Mouse (Mus musculus) layer of hippocampus, adult 8-10 months (tissue): Measurements from ENCODE around the gene Klkb1. TPM values are rescaled to one million over a fixed set of nuclear protein-coding genes. Genes with fewer than 3 reads are reported as not detected.

ENCODE experiments used
- DNase-seq, 2 experiments: peaks; one replicate each; pipeline ENCODE4 v3.0.0; 2022; ENCODE audit warnings: low spot score in 2 of 2
- total RNA-seq, 4 experiments: library from RNA; stranded (reverse); gene quantifications; 2 replicates each; pipeline ENCODE4 v1.2.4; 2022

Klkb1 gene
- total RNA-seq, 4 experiments from 2014 or later = 0.11 to 0.13 TPM; not detected in 2

- no peak for DNase-seq
These were observed 26.2 kb downstream of the Klkb1 start for GRCm38 (mm10) chr8:45268485-45268884.

- DNase-seq = no peak
These were observed 26.9 kb downstream of the Klkb1 start for GRCm38 (mm10) chr8:45267611-45268391.

GRCm38 (mm10) chr8:45266993-45267392, 27.7 kb downstream of the Klkb1 start:
- DNase-seq = no peak

- DNase-seq = no peak
These were observed 29.7 kb downstream of the Klkb1 start for GRCm38 (mm10) chr8:45264918-45265317.

- DNase-seq = no peak
These were observed 31.8 kb downstream of the Klkb1 start for GRCm38 (mm10) chr8:45262851-45263250.

GRCm38 (mm10) chr8:45261920-45262319, 32.7 kb downstream of the Klkb1 start, which contains the start of gene F11:
Gene F11, minus strand, starts transcription at chr8:45262031.
- no peak for DNase-seq

GRCm38 (mm10) chr8:45258421-45258820, 36.2 kb downstream of the Klkb1 start:
- DNase-seq = no peak

GRCm38 (mm10) chr8:45255040-45255439, 39.6 kb downstream of the Klkb1 start:
- DNase-seq = no peak

- DNase-seq = no peak
These were observed 40.3 kb downstream of the Klkb1 start for GRCm38 (mm10) chr8:45254194-45254842.

GRCm38 (mm10) chr8:45253586-45253985, 41.1 kb downstream of the Klkb1 start:
- no peak for DNase-seq

- DNase-seq = no peak
These were observed 41.5 kb downstream of the Klkb1 start for GRCm38 (mm10) chr8:45253111-45253510.

GRCm38 (mm10) chr8:45246307-45246706, 48.4 kb downstream of the Klkb1 start:
- DNase-seq = no peak

- no peak for DNase-seq
These were observed 55.3 kb downstream of the Klkb1 start for GRCm38 (mm10) chr8:45239363-45239762.

- peak in 1 of 2 experiments; percentile 36 for DNase-seq
These were observed 56.4 kb downstream of the Klkb1 start for GRCm38 (mm10) chr8:45238282-45238681.

- peak; percentile 24 to 52 for DNase-seq
These were observed 58.3 kb downstream of the Klkb1 start for GRCm38 (mm10) chr8:45236164-45236912.

- no peak for DNase-seq
These were observed 59.4 kb downstream of the Klkb1 start for GRCm38 (mm10) chr8:45235228-45235627.

GRCm38 (mm10) chr8:45233256-45233655, 61.4 kb downstream of the Klkb1 start:
- no peak for DNase-seq

Other genes with a start within 250 kb of the Klkb1 start
- not detected for gene Mtnr1a, start 225.7 kb downstream of the Klkb1 start, total RNA-seq
- gene F11, start 32.8 kb downstream of the Klkb1 start, total RNA-seq = not detected
- gene Gm45753, start 13.6 kb upstream of the Klkb1 start, total RNA-seq = under 1 TPM in 1 of 4 experiments, not detected in 3; 0.28 TPM
- 10 to 100 TPM in 2 of 4 experiments, 1 to 10 TPM in 2; 6.2 to 14.2 (median 8.7) TPM for gene Cyp4v3, start 38.4 kb upstream of the Klkb1 start, total RNA-seq
- 10 to 100 TPM; 11.4 to 16.4 (median 14.7) TPM for gene Fam149a, start 87.4 kb upstream of the Klkb1 start, total RNA-seq
- gene Tlr3, start 116.2 kb upstream of the Klkb1 start, total RNA-seq = 10 to 100 TPM in 3 of 4 experiments, 1 to 10 TPM in 1; 9.5 to 13.0 (median 12.0) TPM
- gene Sorbs2, start 212.9 kb upstream of the Klkb1 start, total RNA-seq = 100 to 1,000 TPM; 154 to 183 (median 170) TPM